Mouse (Mus musculus) liver, embryonic 16.5 days (tissue): Measurements from ENCODE around the gene Mink1. TPM values are rescaled to one million over a fixed set of nuclear protein-coding genes. Genes with fewer than 3 reads are reported as not detected.
A peak's percentile ranks its signal among the peaks of the same experiment; 100 is the strongest.
"Not testable (repeated sequence)": the region's sequence is repeated elsewhere in the genome, so short reads cannot be mapped to it uniquely, and the experiment has no call there.

ENCODE experiments used
- ATAC-seq: fragments of 200-750 bp; cut with Nextera tagmentation; 2 replicates; pipeline ENCODE4 v1.8.0; 2017; ENCODE audit warnings: low read depth, mild to moderate bottlenecking, moderate number of reproducible peaks, moderate library complexity
- H3K27ac ChIP-seq: fragments of 300-500 bp; sonication (generic); 2 replicates; pipeline ENCODE4 v1.5.1; 2014; ENCODE audit warnings: mild to moderate bottlenecking, low read length
- H3K27me3 ChIP-seq: fragments of 300-500 bp; sonication (generic); 2 replicates; pipeline ENCODE4 v1.6.1; 2014; ENCODE audit warnings: low read depth, low read length, mixed read lengths; ENCODE audit not compliant: control insufficient read depth, insufficient read depth
- H3K36me3 ChIP-seq: fragments of 300-500 bp; sonication (generic); 2 replicates; pipeline ENCODE4 v1.6.1; 2014; ENCODE audit warnings: mild to moderate bottlenecking; ENCODE audit not compliant: control insufficient read depth, insufficient read depth
- H3K4me1 ChIP-seq: fragments of 300-500 bp; sonication (generic); 2 replicates; pipeline ENCODE4 v1.6.1; 2014; ENCODE audit warnings: low read depth, low read length, mixed read lengths; ENCODE audit not compliant: control insufficient read depth
- H3K4me2 ChIP-seq: fragments of 300-500 bp; sonication (generic); 2 replicates; pipeline ENCODE4 v1.6.1; 2014; ENCODE audit warnings: low read depth, low read length, mixed read lengths
- H3K4me3 ChIP-seq: fragments of 300-500 bp; sonication (generic); 2 replicates; pipeline ENCODE4 v1.5.1; 2014; ENCODE audit warnings: low read depth, mild to moderate bottlenecking, low read length
- H3K9ac ChIP-seq: fragments of 300-500 bp; sonication (generic); 2 replicates; pipeline ENCODE4 v1.6.1; 2014; ENCODE audit warnings: low read depth, low read length
- H3K9me3 ChIP-seq: fragments of 300-500 bp; sonication (generic); replicated peaks from 2 replicates; pipeline ENCODE4 v1.6.1; 2016; ENCODE audit warnings: low read length; ENCODE audit not compliant: control insufficient read depth
- WGBS: fragments of 180-500 bp; shearing (Covaris S2); extraction: QIAGEN DNeasy Blood & Tissue Kit; methylation state at CpG from one replicate; pipeline ENCODE4 v1.1.7; 2014; ENCODE audit not compliant: insufficient replicate concordance; 5-methylcytosine and 5-hydroxymethylcytosine counted together
- polyA plus RNA-seq: library from polyadenylated mRNA; unstranded; fragments of >200 nt; fragmentation: Nextera tagmentation; extraction: Ambion mirVana; gene quantifications from 2 replicates; pipeline ENCODE4 v1.2.1, GENCODE M21; 2015

The Mink1 gene
- polyA plus RNA-seq, 1 experiment from 2014 or later: 6.0 TPM

DNA sequence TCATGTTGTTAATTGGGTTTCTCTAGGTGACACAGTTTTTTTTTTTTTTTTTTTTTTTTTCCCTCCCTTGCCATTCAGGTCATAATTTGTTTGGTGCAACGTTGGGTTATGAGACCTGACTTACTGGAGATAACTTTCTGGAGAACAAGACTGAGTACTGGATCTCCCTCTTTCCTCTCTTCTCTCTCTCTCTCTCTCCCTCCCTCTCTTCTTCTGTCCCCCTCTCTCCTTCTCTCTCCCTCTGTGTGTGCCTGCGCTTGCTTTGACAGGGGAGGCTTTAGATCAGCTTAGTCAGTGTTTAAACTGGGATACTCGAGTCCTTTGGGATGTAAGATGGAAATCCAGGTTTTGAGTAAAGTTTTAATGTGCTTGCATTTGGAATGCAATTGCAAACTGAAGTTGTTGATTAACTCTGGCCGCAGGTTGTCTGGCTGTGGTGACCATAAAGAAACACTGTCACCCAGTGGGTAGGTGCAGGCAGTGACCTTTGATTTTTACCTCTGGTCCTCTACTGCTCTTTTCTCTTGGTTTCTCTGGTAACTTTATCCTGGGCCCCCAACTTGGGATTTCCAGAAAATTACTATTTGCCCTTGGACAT is 1.7 kb downstream of the Mink1 start:
- no peaks in the 10 kb centered on the region for H3K27me3 ChIP-seq
- peak overlapping the region; percentile 8; the same call in 1 of the 2 replicates for H3K9ac ChIP-seq
- peak overlapping the region; percentile 73 for H3K4me3 ChIP-seq
- WGBS: 42% methylated on average over 4 of the region's 4 CpGs
- H3K9me3 ChIP-seq: no peaks in the 10 kb centered on the region
- H3K36me3 ChIP-seq: no peaks in the 10 kb centered on the region
- H3K4me2 ChIP-seq: peak overlapping the region; percentile 92
- ATAC-seq: no peak
- H3K27ac ChIP-seq: peak overlapping the region; percentile 69
- peaks cover 27% of the 10 kb centered on the region for H3K4me1 ChIP-seq

DNA sequence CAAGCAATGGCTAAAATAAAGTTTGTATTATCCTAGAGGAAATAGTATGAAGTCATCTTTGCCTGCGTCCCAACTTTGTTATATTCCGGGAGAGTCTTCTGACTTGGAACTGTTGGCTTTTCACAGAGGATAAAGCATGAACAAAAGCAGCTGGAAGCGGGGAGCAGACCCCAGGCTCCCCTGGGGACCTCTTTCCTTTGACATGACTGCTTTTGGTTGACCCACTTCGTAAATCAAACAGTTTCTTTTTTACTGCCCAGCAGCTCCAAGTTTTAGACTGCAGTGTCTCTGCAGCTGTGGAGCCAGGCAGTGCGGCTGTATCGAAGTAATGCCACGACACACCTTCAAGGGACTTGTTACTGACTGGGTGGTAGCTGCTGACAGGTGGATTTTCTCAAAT is 3.9 kb downstream of the Mink1 start:
- no peak for ATAC-seq
- WGBS: 79% methylated on average over 7 of the region's 7 CpGs
- H3K36me3 ChIP-seq: no peaks in the 10 kb centered on the region
- H3K4me1 ChIP-seq: peaks cover 33% of the 10 kb centered on the region
- H3K4me3 ChIP-seq: no peak overlapping the region
- no peak overlapping the region for H3K4me2 ChIP-seq
- H3K9ac ChIP-seq: no peak overlapping the region
- no peak overlapping the region for H3K27ac ChIP-seq
- H3K27me3 ChIP-seq: no peaks in the 10 kb centered on the region
- H3K9me3 ChIP-seq: no peaks in the 10 kb centered on the region

DNA sequence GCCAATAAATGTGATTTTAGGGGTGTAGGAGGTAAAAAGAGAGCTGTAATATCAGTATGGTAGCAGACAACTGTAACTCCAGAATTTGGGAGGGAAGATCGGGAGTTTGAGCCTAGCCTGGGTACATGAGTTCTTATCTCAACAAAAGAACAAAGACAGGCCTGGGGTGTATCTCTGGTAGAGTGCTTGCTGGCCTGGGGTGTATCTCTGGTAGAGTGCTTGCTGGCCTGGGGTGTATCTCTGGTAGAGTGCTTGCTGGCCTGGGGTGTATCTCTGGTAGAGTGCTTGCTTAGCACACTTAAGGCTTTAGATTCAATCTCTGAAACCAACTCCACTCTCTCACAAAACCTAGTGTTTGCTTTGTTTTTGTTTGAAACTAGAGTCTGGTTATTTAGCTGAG is 7.9 kb downstream of the Mink1 start:
- H3K9ac ChIP-seq, H3K4me3 ChIP-seq, H3K9me3 ChIP-seq, H3K4me2 ChIP-seq, H3K27ac ChIP-seq, H3K36me3 ChIP-seq, H3K27me3 ChIP-seq: not testable (repeated sequence)
- WGBS: 18% methylated on average over 1 of the region's 1 CpGs
- peaks cover 23% of the 10 kb centered on the region for H3K4me1 ChIP-seq
- peak; percentile 65 for ATAC-seq

DNA sequence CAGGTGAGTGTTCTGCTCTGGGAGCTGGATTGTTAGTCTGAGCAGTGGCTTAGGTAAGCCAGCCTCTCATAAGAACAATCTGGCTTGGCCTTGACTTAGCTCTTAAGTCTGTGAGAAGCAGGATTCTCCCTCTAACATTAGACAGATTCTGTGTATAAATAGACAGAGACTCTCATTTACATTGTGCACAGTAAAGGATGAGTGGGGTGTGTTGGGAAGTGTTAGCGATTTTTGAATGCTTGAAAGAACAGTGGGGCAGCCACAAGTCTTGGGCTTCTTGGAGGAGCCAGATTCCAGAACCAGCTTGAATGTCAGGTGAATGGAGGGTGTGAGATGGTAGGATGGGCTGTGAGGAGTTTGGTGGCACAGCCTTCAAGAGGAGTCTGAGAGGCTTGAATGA is 9.0 kb downstream of the Mink1 start:
- 73% methylated on average over 1 of the region's 1 CpGs for WGBS
- no peaks in the 10 kb centered on the region for H3K36me3 ChIP-seq
- no peak overlapping the region for H3K9ac ChIP-seq
- H3K27me3 ChIP-seq: no peaks in the 10 kb centered on the region
- no peak for ATAC-seq
- no peak overlapping the region for H3K4me3 ChIP-seq
- no peak overlapping the region for H3K4me2 ChIP-seq
- H3K27ac ChIP-seq: no peak overlapping the region
- no peaks in the 10 kb centered on the region for H3K9me3 ChIP-seq
- peaks cover 20% of the 10 kb centered on the region for H3K4me1 ChIP-seq

DNA sequence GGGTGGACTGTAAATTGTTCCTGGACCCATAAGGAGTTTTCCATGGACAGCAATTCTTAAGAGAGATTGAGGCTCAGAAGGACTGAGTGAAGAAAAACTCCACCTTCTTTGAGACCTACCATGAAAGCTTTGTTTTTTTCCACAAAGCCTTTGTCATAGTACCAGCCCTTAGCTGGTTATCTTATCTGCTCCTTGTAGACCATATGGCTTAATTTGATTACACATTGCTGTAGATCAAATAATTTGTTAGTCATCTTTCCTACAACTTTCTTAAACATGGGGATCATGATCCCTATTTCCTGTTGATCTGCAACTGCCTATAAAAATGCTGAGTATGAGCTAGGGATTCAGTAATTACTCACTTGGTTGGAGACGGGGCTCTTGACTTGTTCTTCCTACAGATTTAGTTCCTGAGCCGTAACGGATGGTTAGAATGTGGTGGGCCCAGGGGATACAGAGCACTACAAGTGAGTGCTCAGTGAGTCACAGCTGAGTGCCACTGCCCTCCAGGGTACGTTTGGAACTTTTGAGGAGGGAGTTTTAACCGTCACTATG is 9.7 kb downstream of the Mink1 start:
- Histone ChIP-seq H3K4me1 (peaks cover 20% of the 10 kb centered on the region), H3K4me3 (no peak overlapping the region), H3K4me2 (peak overlapping the region; percentile 9; the same call in 1 of the 2 replicates), H3K27ac (no peak overlapping the region), H3K9me3 (no peaks in the 10 kb centered on the region), H3K9ac (no peak overlapping the region), H3K27me3 (no peaks in the 10 kb centered on the region), H3K36me3 (no peaks in the 10 kb centered on the region)
- 39% methylated on average over 5 of the region's 5 CpGs for WGBS
- ATAC-seq: peak; percentile 39; the same call in 1 of the 2 replicates

DNA sequence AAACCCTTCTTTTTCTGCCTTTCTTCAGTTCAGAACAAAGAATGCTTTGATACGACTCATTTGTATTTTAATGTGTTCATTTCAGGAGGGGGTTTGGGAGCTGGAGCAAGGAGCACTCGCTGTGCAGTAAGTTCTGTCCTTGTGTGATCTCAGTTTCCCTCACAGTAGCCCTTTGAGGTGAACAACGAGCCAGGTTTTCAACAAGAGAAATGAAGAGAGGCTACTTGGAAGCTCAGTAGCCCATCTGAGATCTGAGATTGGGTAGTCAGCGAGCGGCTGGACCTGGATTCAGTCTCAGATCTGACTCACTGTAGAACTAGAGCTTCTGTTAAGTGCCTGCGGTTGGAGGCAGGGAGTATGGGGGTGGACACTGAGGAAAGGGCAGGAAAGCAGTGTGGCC is 11.2 kb downstream of the Mink1 start:
- H3K36me3 ChIP-seq: no peaks in the 10 kb centered on the region
- H3K27ac ChIP-seq: no peak overlapping the region
- H3K4me2 ChIP-seq: no peak overlapping the region
- ATAC-seq: no peak
- peaks cover 25% of the 10 kb centered on the region for H3K4me1 ChIP-seq
- no peaks in the 10 kb centered on the region for H3K9me3 ChIP-seq
- no peaks in the 10 kb centered on the region for H3K27me3 ChIP-seq
- H3K4me3 ChIP-seq: no peak overlapping the region
- WGBS: 74% methylated on average over 6 of the region's 6 CpGs
- no peak overlapping the region for H3K9ac ChIP-seq

DNA sequence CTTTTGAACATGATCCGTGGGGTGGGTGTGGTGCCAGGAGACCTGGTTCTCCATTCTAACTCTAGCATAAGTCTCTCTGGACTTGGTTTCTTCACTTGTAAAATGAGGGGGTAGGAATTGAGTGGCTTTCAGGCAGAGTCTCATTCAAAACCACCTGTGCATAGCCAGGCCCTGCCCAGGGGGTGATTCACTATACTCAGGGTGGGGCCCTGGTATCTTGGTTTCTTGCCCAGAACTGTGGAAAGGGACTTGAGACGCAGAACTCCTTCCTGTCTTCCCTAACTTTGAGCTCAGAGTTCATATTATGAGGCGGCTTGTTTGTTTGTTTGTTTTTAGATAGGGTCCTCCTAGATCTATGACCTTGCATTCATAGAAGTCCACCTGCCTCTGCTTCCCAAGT is 14.5 kb downstream of the Mink1 start:
- H3K4me2 ChIP-seq: no peak overlapping the region
- ATAC-seq: no peak
- H3K4me3 ChIP-seq: no peak overlapping the region
- WGBS: 68% methylated on average over 3 of the region's 3 CpGs
- H3K27me3 ChIP-seq: no peaks in the 10 kb centered on the region
- no peak overlapping the region for H3K27ac ChIP-seq
- no peak overlapping the region for H3K9ac ChIP-seq
- peaks cover 19% of the 10 kb centered on the region for H3K4me1 ChIP-seq
- no peaks in the 10 kb centered on the region for H3K36me3 ChIP-seq
- H3K9me3 ChIP-seq: no peaks in the 10 kb centered on the region

DNA sequence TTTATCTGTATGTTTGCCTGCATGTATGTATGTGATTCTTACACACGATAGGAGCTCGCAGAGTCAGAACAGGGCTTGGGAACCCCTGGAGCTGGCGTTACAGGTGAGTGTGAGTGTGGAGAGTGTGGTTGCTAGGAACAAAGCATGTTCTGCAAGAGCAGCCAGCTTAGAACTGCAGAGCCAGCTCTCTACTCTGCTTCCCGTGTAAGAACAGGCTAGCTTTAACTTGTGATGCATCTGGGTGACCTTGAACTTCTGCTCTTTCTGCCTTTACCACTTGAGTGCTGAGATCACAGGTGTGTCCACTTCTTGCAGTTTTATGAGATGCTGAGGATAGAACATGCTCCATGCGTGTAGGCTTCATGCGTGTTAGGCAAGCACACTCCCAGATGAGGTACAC is 16.3 kb downstream of the Mink1 start:
- Histone ChIP-seq H3K4me1 (peaks cover 12% of the 10 kb centered on the region), H3K9me3 (no peaks in the 10 kb centered on the region), H3K27me3 (no peaks in the 10 kb centered on the region), H3K27ac (no peak overlapping the region), H3K36me3 (no peaks in the 10 kb centered on the region), H3K9ac (no peak overlapping the region), H3K4me2 (no peak overlapping the region), H3K4me3 (no peak overlapping the region)
- no peak for ATAC-seq
- WGBS: 73% methylated on average over 6 of the region's 6 CpGs

DNA sequence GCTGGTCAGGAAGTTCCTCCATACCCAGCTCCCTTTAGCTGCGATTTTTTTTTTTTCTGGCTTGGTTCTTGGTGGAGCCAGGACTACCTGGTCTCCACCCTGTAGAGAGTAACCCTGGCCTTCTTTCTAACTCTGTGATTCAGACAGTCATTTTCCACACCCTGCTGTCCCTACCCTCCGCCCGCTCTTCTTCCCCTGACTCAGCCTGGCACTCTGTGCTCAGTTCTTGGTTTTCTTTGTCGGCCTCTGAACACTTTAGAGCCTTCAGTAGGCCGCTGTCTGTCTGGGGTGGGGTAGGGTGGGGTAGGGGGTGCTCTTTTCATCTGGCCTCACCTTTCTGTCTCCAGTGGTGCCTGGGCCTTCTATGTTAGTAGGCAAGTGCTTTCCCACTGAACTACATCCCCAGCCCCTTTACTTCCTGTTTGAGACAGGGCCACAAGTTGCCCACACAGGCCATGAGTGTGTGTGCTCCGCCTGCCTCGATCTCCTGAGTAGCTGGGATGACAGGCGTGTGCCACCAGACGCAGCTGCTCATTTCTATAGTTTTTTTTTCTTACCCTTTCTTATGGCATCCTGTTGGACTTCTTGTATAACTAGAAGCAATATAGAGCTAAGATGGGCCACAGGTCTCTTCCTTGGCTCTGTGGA is 17.2 kb downstream of the Mink1 start:
- 0 out of 2 replicates have a peak overlapping the region, but pooled peaks have one; percentile 17 for H3K27ac ChIP-seq
- no peaks in the 10 kb centered on the region for H3K9me3 ChIP-seq
- no peaks in the 10 kb centered on the region for H3K36me3 ChIP-seq
- no peak overlapping the region for H3K4me2 ChIP-seq
- H3K4me3 ChIP-seq: no peak overlapping the region
- ATAC-seq: no peak
- H3K4me1 ChIP-seq: peaks cover 12% of the 10 kb centered on the region
- WGBS: 53% methylated on average over 9 of the region's 9 CpGs
- no peaks in the 10 kb centered on the region for H3K27me3 ChIP-seq
- no peak overlapping the region for H3K9ac ChIP-seq
